Mouse (Mus musculus) neural tube, embryonic 13.5 days (tissue): Measurements from ENCODE around the gene Myom1. TPM values are rescaled to one million over a fixed set of nuclear protein-coding genes. Genes with fewer than 3 reads are reported as not detected.
A peak's percentile ranks its signal among the peaks of the same experiment; 100 is the strongest.

Experiments
- ATAC-seq: fragments of 200-750 bp; cut with Nextera tagmentation; 2 replicates; pipeline ENCODE4 v1.8.0; 2017; ENCODE audit warnings: low read depth, mild to moderate bottlenecking, moderate TSS enrichment, moderate library complexity
- H3K27ac ChIP-seq: fragments of 300-500 bp; sonication (generic); replicated peaks from 2 replicates; pipeline ENCODE4 v1.5.1; 2015; ENCODE audit warnings: moderate library complexity, mild to moderate bottlenecking, inconsistent platforms
- H3K27me3 ChIP-seq: fragments of 300-500 bp; sonication (generic); 2 replicates; pipeline ENCODE4 v1.6.1; 2015; ENCODE audit warnings: mild to moderate bottlenecking, inconsistent platforms
- H3K36me3 ChIP-seq: fragments of 300-500 bp; sonication (generic); 2 replicates; pipeline ENCODE4 v1.6.1; 2015; ENCODE audit warnings: mild to moderate bottlenecking, inconsistent platforms
- H3K4me1 ChIP-seq: fragments of 300-500 bp; sonication (generic); replicated peaks from 2 replicates; pipeline ENCODE4 v1.6.1; 2015; ENCODE audit warnings: inconsistent platforms
- H3K4me2 ChIP-seq: fragments of 300-500 bp; sonication (generic); 2 replicates; pipeline ENCODE4 v1.6.1; 2015; ENCODE audit warnings: inconsistent platforms, mild to moderate bottlenecking, moderate library complexity
- H3K4me3 ChIP-seq: fragments of 300-500 bp; sonication (generic); 2 replicates; pipeline ENCODE4 v1.5.1; 2015; ENCODE audit warnings: mild to moderate bottlenecking, inconsistent platforms
- H3K9ac ChIP-seq: fragments of 300-500 bp; sonication (generic); 2 replicates; pipeline ENCODE4 v1.6.1; 2015; ENCODE audit warnings: moderate library complexity, mild to moderate bottlenecking, inconsistent platforms
- H3K9me3 ChIP-seq: fragments of 300-500 bp; sonication (generic); 2 replicates; pipeline ENCODE4 v1.6.1; 2016; ENCODE audit warnings: inconsistent platforms
- WGBS: fragments of 180-500 bp; shearing (Covaris S2); methylation state at CpG from one replicate; pipeline ENCODE4 v1.1.7; 2015; 5-methylcytosine and 5-hydroxymethylcytosine counted together
- polyA plus RNA-seq: library from polyadenylated mRNA; unstranded; fragments of >200 nt; fragmentation: Nextera tagmentation; extraction: Ambion mirVana; gene quantifications from 2 replicates; pipeline ENCODE4 v1.2.1, GENCODE M21; 2015

The Myom1 gene
- polyA plus RNA-seq, 1 experiment from 2014 or later, result 1.7 TPM

DNA sequence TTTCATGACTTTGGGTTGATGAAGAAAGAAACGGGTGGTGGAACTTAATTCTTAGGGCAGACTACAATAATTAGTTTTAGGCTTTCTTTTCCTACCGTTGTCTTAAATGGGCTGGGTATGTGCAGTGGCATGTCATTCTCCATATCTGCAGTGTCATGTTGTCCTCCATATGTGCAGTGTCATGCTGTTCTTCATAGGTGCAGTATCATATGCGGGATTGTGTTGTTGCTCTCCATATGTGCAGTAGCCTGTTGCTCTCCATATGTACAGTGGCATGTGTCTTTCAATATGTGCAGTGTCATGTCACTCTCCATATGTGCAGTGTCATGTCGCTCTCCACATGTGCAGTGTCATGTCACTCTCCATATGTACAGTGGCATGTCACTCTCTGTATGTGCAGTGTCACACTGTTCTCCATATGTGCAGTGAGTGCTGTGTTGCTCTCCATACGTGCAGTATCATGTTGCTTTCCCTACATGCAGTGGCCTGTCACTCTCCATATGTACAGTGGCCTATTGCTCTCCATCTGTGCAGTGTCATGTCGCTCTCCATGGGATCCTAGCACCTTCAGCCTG, 50.8 kb downstream of the Myom1 start:
- Histone ChIP-seq H3K36me3 (no peaks in the 10 kb centered on the region), H3K27ac (no peak overlapping the region), H3K9ac (no peak overlapping the region), H3K4me2 (no peak overlapping the region), H3K4me3 (no peak overlapping the region), H3K4me1 (peaks cover 13% of the 10 kb centered on the region; the same call in 1 of the 2 replicates), H3K27me3 (no peaks in the 10 kb centered on the region), H3K9me3 (no peaks in the 10 kb centered on the region)
- ATAC-seq, result no peak
- 86% methylated on average over 6 of the region's 6 CpGs for WGBS

DNA sequence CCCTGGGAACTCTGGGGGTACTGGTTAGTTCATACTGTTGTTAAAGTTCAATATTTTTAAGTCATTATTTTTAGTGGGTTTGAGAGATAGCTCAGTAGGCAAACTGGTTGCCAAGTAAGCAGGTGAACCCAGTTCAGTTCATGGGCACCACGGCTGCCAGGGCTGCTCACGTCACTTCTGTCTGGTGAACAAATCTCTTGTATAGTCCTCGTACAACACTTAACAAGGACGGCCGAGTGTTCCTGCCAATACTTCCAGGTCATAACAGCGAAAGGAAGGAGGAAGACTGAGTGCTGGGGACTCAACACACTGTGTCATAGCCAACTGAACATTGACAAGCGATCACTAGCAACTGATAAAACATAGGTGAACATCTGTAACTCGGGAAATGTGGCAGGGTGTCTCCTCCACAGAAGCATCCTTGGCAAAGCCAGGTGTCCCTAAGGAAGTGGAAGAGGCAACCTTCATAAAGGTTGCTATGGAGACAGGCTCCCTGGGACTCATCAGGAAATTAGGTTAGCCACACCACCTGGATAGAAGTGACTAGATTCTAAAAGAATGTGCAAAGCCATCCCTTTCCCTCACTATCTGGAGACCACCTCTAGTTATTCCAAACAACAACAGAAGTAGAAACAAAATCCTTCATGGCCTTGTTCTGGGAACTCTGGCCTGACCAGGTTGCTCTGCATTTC, 52.9 kb downstream of the Myom1 start:
- no peak overlapping the region for H3K4me2 ChIP-seq
- H3K27me3 ChIP-seq, result no peaks in the 10 kb centered on the region
- H3K9ac ChIP-seq, result no peak overlapping the region
- H3K9me3 ChIP-seq, result no peaks in the 10 kb centered on the region
- H3K36me3 ChIP-seq, result no peaks in the 10 kb centered on the region
- H3K27ac ChIP-seq, result no peak overlapping the region
- ATAC-seq, result no peak
- H3K4me1 ChIP-seq, result peaks cover 13% of the 10 kb centered on the region; the same call in 1 of the 2 replicates
- 89% methylated on average over 8 of the region's 8 CpGs for WGBS
- H3K4me3 ChIP-seq, result no peak overlapping the region

DNA sequence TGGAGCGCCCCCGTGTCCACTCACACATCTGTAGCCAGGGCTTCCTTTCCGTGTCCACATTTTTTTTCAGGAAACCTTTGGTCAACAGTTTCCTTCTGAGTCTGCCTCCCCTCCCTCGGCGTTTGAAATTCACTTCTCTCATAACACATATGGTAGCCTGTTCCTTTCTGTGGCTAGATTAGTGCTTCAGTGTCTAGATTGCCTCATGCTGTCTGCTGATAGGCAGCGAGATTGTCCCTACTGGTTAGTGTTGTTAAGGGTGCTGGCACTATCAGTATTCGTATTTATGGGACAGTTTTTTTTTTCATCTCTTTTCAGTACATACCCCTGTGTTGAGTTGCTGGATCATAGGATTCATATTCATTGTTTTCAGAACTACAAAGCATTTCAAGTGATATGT, 54.0 kb downstream of the Myom1 start:
- 80% methylated on average over 7 of the region's 7 CpGs for WGBS
- no peak overlapping the region; the same call in 1 of the 2 replicates for H3K27ac ChIP-seq

DNA sequence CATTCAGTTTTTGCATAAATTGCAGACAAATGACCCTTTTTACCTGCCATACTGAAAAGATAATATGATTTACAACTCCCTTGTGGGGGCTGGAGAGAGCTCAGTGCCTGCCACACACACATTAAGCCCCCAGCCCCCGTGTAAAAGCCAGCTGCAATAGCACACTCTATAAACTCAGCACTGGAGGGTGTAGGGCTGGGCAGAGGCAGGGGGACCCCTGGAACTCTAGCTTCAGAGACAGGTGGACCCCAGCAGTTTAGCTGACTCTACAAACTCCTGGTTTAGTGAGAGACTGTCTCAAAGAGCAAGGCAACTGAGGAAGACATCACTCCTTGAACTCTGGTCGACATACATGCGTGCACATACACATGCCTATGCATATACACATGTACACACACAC, 55.3 kb downstream of the Myom1 start:
- H3K9me3 ChIP-seq, result no peaks in the 10 kb centered on the region
- peak; percentile 59; the same call in 1 of the 2 replicates for ATAC-seq
- H3K4me1 ChIP-seq, result peaks cover 18% of the 10 kb centered on the region; the same call in 1 of the 2 replicates
- H3K36me3 ChIP-seq, result no peaks in the 10 kb centered on the region
- H3K27me3 ChIP-seq, result no peaks in the 10 kb centered on the region
- no peak overlapping the region for H3K4me2 ChIP-seq
- no peak overlapping the region for H3K27ac ChIP-seq
- WGBS, result 74% methylated on average over 3 of the region's 3 CpGs
- H3K9ac ChIP-seq, result no peak overlapping the region
- no peak overlapping the region for H3K4me3 ChIP-seq

More for the DNA sequence above, 54.0 kb downstream of the Myom1 start:
- Histone ChIP-seq H3K4me3 (no peak overlapping the region), H3K27me3 (no peaks in the 10 kb centered on the region), H3K9ac (no peak overlapping the region), H3K36me3 (no peaks in the 10 kb centered on the region), H3K4me1 (peaks cover 13% of the 10 kb centered on the region; the same call in 1 of the 2 replicates), H3K4me2 (no peak overlapping the region), H3K9me3 (no peaks in the 10 kb centered on the region)
- no peak for ATAC-seq

DNA sequence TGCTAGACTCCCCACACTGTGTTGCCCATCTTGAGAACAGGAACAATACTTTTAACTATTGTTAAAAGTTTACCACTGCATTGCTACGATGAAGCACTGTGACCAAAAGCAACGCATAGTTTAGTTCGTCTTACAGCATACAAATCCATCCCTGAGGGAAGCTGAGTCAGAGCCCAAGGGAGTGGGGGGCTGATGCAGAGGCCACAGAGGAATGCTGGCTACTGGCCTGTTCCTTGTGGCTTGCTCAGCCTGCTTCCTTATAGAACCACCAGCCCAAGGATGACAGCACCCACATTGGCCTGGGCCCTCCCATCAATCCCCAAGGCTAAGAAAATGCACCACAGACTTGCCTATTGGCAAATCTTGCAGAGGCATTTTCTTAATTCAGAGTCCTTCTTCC, 56.8 kb downstream of the Myom1 start:
- no peaks in the 10 kb centered on the region for H3K9me3 ChIP-seq
- 91% methylated on average over 3 of the region's 3 CpGs for WGBS
- peaks cover 18% of the 10 kb centered on the region; the same call in 1 of the 2 replicates for H3K4me1 ChIP-seq
- no peak overlapping the region for H3K27ac ChIP-seq
- no peak overlapping the region for H3K4me2 ChIP-seq
- H3K36me3 ChIP-seq, result no peaks in the 10 kb centered on the region
- H3K9ac ChIP-seq, result no peak overlapping the region
- no peaks in the 10 kb centered on the region for H3K27me3 ChIP-seq
- no peak overlapping the region for H3K4me3 ChIP-seq
- ATAC-seq, result no peak

DNA sequence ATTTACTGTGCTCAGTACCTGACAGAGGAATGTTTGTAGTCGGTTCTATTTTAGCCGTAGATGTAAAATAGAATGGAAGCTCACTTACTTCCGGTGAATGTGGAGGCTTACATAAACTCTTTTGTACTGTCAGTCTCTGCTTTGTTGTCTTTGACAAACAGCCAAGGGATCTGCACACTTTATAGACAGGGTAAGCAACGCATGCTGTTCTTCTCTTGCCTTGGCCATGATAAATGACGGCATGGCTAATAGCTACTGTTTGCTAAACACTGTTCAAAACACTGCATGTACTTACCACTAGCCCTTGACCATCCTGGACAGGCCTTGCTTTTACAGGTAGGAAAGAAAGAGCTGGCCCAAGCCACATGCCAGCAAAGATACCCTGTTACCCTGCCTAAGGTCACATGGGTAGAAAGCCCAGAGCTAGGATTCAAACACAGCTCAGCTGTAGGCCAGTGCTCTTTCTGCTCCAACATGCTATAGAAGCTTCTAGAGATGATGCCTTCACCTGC, 59.7 kb downstream of the Myom1 start:
- 0 out of 2 replicates have a peak, but pooled peaks cover 10% of the 10 kb centered on the region for H3K4me1 ChIP-seq
- no peaks in the 10 kb centered on the region for H3K36me3 ChIP-seq
- H3K27me3 ChIP-seq, result no peaks in the 10 kb centered on the region
- no peak overlapping the region for H3K4me3 ChIP-seq
- H3K9me3 ChIP-seq, result no peaks in the 10 kb centered on the region
- ATAC-seq, result no peak
- H3K4me2 ChIP-seq, result no peak overlapping the region
- H3K9ac ChIP-seq, result no peak overlapping the region
- H3K27ac ChIP-seq, result no peak overlapping the region
- WGBS, result 39% methylated on average over 5 of the region's 5 CpGs

DNA sequence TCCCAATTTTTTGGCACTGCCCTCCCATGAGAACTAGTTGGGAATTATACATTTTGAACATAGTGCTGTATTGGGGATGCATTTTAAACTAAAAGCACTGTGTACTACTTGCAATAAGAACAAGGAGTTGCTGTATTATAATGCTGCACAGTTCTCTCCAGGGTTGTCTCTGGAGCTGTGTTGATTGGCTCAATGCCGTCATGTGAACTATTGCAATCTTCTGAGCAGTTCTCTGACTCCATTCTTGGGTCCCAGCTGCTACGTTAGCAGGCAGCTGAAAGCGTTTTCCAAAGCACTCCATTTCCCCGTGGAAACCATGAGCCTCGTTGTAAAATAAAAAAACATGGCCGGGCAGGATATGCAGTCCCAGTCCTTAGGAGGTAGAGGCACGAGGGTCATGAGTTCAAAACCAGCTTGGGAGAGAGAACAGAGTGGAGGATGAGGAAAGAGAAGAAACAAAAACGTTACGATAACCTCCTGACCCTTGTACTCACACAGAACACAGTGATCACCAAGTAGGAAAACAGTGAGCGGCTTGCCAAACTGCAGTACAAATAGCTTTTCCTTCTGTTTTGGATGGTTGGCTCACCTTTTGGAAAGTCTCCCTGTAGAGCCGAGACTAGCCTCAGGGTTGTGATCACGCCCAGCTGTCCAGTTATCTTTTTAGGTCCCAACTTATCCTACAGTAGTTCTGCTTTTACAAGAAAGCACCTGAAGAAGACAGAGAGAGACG, 60.6 kb downstream of the Myom1 start:
- no peak for ATAC-seq
- H3K9ac ChIP-seq, result no peak overlapping the region
- WGBS, result 69% methylated on average over 13 of the region's 13 CpGs
- no peak overlapping the region for H3K27ac ChIP-seq
- no peaks in the 10 kb centered on the region for H3K27me3 ChIP-seq
- no peaks in the 10 kb centered on the region for H3K36me3 ChIP-seq
- H3K4me3 ChIP-seq, result no peak overlapping the region
- 0 out of 2 replicates have a peak, but pooled peaks cover 6% of the 10 kb centered on the region for H3K4me1 ChIP-seq
- no peaks in the 10 kb centered on the region for H3K9me3 ChIP-seq
- no peak overlapping the region for H3K4me2 ChIP-seq

DNA sequence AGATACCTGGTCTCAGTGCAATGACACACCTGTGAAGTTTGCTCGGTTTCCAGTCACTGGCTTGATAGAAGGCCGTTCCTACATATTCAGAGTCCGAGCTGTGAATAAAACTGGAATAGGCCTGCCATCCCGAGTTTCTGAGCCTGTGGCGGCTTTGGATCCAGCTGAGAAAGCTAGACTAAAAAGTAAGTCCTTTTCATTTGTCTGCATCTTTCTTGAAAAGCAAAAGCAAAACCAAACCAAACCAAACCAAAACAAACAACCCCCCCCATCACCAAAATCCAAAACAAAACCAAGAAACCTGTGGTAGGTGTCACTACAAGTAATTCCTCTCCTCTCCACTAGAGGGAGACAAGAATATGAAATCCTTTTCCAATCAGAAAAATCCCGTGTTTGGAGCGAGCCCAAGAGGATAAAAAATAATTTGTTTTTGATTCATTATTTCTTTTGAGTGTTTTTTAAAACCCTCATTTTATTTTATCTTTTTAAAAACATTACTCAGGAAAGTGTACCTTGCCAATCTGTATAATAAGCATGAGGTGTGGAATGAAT, 62.1 kb downstream of the Myom1 start:
- Histone ChIP-seq H3K4me1 (0 out of 2 replicates have a peak, but pooled peaks cover 6% of the 10 kb centered on the region), H3K4me3 (no peak overlapping the region), H3K36me3 (no peaks in the 10 kb centered on the region), H3K9me3 (no peaks in the 10 kb centered on the region), H3K4me2 (no peak overlapping the region), H3K27ac (no peak overlapping the region), H3K27me3 (no peaks in the 10 kb centered on the region), H3K9ac (no peak overlapping the region)
- no peak for ATAC-seq
- 68% methylated on average over 7 of the region's 7 CpGs for WGBS

DNA sequence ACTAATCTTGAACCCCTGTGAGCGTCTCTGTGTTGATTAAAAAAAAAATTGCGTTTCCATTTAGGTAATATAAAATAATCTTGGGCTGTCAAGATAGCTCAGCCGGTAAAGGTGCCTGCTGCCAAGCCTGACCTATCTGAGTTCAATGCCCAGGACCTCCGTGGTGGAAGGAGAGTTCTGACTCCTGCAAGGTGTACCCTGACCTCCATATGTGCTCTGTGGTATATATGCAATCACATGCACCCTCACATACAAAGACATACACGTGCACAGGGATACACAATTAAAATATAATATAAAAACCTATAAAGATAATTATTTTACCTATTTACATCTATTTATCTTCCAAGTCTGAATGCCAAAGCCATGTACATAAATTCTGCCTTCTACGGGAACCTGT, 62.7 kb downstream of the Myom1 start:
- no peak for ATAC-seq
- no peaks in the 10 kb centered on the region for H3K27me3 ChIP-seq

DNA sequence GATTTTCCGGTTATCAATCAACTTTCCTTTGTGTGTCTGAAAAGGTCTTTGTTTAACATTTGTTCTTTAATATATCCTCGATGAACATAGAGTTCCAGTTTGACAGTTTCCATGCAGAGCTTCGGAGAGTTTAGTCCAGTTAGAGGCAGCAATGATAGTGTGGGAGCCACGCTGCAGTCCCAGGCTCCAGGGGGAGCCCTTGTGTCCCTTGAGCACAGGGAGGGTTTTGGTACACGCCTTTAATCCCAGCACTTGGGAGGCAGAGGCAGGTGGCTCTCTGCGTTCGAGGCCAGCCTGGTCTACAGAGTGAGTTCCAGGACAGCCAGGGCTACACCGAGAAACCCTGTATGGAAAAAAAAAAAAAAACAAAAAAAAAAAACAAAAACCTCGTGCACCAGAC, 66.7 kb downstream of the Myom1 start:
- no peak overlapping the region for H3K4me3 ChIP-seq
- H3K9ac ChIP-seq, result no peak overlapping the region
- no peak for ATAC-seq
- no peaks in the 10 kb centered on the region for H3K9me3 ChIP-seq
- no peaks in the 10 kb centered on the region for H3K36me3 ChIP-seq
- H3K4me1 ChIP-seq, result no peaks in the 10 kb centered on the region
- H3K27ac ChIP-seq, result no peak overlapping the region
- whole genome bisulfite sequencing, result 71% methylated on average over 9 of the region's 9 CpGs
- no peak overlapping the region for H3K4me2 ChIP-seq
- no peaks in the 10 kb centered on the region for H3K27me3 ChIP-seq

More for the DNA sequence above, 62.7 kb downstream of the Myom1 start:
- Histone ChIP-seq H3K4me2 (no peak overlapping the region), H3K27ac (no peak overlapping the region), H3K4me3 (no peak overlapping the region), H3K9ac (no peak overlapping the region), H3K9me3 (no peaks in the 10 kb centered on the region), H3K36me3 (no peaks in the 10 kb centered on the region), H3K4me1 (0 out of 2 replicates have a peak, but pooled peaks cover 6% of the 10 kb centered on the region)
- 78% methylated on average over 6 of the region's 6 CpGs for WGBS

DNA sequence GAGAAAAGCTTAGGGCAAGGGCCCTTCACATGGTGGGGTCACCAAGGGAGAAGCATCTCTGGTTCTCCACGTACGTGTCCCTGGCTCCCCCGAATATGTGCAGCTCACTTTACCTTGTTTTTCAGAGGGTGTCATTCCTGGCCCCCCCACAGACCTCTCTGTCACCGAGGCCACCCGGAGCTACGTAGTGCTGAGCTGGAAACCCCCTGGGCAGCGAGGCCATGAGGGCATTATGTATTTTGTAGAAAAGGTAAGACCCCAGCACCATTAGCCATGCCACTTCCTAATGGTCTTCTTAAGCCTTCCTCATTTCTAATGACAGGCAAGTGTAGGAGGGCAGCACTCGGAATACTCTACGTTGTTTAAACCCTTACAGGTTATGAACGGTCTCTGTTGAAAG, 69.5 kb downstream of the Myom1 start:
- no peak overlapping the region for H3K4me2 ChIP-seq
- no peaks in the 10 kb centered on the region for H3K36me3 ChIP-seq
- H3K9ac ChIP-seq, result no peak overlapping the region
- no peak overlapping the region for H3K4me3 ChIP-seq
- no peak overlapping the region for H3K27ac ChIP-seq
- H3K27me3 ChIP-seq, result no peaks in the 10 kb centered on the region
- ATAC-seq, result no peak
- H3K9me3 ChIP-seq, result no peaks in the 10 kb centered on the region
- WGBS, result 88% methylated on average over 10 of the region's 10 CpGs
- no peaks in the 10 kb centered on the region for H3K4me1 ChIP-seq

DNA sequence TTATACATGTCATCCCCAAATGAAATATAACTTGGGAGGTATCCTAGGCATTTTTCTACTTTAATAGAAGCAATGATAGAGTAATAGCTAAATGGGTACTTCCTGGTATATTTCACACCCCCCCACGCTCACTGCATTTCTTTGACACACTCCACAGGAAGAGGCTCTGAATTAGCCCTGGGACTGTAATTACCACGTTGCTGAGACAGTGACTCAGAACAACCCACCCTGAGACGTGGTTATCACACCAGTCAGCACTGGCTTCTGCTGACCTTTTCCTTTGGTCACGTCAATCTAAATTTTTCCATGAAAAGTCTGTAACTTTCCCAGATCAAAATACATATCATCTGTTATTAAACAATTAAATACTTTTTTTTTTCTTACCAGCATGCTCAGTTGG, 72.0 kb downstream of the Myom1 start:
- Histone ChIP-seq H3K4me2 (no peak overlapping the region), H3K4me3 (no peak overlapping the region), H3K27me3 (no peaks in the 10 kb centered on the region), H3K27ac (no peak overlapping the region), H3K4me1 (no peaks in the 10 kb centered on the region), H3K9me3 (no peaks in the 10 kb centered on the region), H3K36me3 (no peaks in the 10 kb centered on the region), H3K9ac (no peak overlapping the region)
- WGBS, result 51% methylated on average over 4 of the region's 4 CpGs
- ATAC-seq, result no peak
